Mouse (Mus musculus) megakaryocyte progenitor cell, adult 5-6 weeks (primary cell): ENCODE measurements around the gene Clrn3. TPM values are rescaled to one million over a fixed set of nuclear protein-coding genes. Genes with fewer than 3 reads are reported as not detected.

Experiments
- ATAC-seq: replicated peaks from 2 replicates; pipeline ENCODE4 v1.8.0; 2016; ENCODE audit warnings: mild to moderate bottlenecking, moderate TSS enrichment, inconsistent platforms; ENCODE audit not compliant: poor library complexity
- total RNA-seq, 2 experiments: library from RNA; stranded (forward) in 1 of 2; stranded (reverse) in 1 of 2; fragments of 157-497, 149-512 nt in 1 of 2; fragments of 200-1000 nt in 1 of 2; gene quantifications; 2 replicates each; pipeline versions ENCODE4 v1.2.3 to v1.2.4; 2015 to 2017

The Clrn3 gene
- total RNA-seq (2015) (0.07 TPM in 1 of 2 replicates, not detected in the other), total RNA-seq (2017) (not detected in 2 replicates)

DNA sequence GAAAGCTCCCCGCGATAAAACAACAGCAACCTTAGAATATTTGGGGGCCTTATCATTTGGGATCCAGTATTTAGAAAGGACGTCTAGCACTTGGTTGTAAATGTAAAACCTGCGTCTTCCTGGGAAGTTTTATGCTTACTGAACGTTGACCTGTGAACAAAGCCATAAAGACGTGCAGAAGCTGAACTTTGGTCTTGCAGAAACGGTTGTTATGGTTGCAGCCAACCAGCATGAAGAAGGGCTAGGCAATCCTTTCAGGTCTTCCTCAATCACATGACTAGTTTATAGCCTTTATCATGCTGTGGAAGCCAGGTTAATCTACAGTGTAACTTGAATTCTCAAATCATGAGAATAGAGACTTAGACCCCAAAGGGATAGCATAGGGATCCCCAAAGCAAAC is at the start of gene Clrn3:
TSS of gene Clrn3 (minus strand) at position 140 of the 400 bp plus-strand sequence.
- ATAC-seq = no peak

DNA sequence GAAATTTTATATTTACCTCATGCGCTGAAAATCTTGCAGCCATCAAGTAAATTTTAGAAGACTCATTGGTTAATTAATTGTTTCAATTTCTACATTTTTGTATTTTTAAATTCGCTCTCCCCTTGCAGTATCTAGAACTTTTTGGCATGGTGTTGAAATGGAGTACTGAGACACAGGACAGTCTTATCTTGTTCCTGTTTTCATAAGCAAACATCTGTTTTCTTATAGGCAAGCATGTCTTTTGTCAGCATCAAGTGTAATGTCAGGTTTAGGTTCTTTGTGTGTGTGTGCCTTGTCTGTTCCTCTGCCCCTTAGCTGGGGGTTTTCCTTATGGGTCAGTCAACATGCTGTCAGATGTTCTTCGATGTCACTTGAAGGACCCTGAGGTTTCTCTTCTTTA is 47.9 kb upstream of the Clrn3 start:
- 0 out of 2 replicates have a peak, but pooled peaks have one; percentile 6 for ATAC-seq

DNA sequence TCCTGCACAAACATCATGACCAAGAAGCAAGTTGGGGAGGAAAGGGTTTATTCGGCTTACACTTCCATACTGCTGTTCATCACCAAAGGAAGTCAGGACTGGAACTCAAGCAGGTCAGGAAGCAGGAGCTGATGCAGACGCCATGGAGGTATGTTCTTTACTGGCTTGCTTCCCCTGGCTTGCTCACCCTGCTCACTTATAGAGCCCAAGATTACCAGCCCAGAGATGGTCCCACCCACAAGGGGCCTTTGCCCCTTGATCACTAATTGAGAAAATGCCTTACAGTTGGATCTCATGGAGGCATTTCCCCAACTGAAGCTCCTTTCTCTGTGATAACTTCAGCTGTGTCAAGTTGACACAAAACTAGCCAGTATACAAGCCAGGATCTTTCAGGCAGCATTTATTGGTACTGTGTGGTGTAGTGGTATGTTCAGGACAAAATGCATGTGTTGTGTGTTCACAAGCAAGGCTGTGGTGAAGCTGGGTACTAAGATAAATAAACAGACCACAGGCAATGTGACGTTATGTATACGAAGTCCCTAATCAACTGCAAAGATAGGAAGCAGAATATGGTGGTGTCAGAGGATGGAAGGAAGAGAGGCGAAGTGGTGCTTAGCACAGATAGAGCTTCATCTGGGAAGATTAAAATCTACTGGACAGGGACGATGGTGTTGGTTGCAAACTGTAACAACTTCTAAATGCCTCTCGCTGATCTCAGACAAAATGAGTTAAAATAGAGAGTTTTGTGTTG is 47.0 kb upstream of the Clrn3 start:
- ATAC-seq = peak; percentile 84

- ATAC-seq = no peak
Measured at GRCm38 (mm10) chr7:135571951-135572559, 43.6 kb upstream of the Clrn3 start.

- ATAC-seq = no peak
Measured at GRCm38 (mm10) chr7:135571392-135571791, 42.9 kb upstream of the Clrn3 start.

GRCm38 (mm10) chr7:135568550-135568949 is 40.1 kb upstream of the Clrn3 start:
- ATAC-seq = no peak

GRCm38 (mm10) chr7:135567582-135567981 is 39.1 kb upstream of the Clrn3 start:
- no peak for ATAC-seq

DNA sequence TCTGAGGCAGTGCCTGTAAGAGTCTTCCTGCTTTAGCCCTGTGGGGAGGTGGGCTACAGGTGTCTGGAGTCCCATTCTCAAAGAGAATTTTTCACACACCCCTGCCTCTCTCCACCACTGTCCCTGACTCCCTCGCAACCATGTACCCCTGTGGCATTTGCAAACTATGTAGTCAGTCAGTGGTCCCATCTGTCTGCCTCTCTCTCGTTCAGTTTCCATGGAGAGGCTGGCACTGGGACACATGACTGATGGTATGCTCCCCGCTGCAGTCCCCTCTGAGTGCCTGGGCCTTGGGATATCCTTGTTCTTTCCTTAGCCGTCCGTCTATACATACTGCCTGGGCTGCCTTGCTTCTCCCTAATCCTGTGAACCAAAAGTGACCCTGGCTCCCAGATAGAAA is 37.6 kb upstream of the Clrn3 start:
- ATAC-seq = no peak

- no peak for ATAC-seq
Measured at GRCm38 (mm10) chr7:135564022-135564421, 35.6 kb upstream of the Clrn3 start.

DNA sequence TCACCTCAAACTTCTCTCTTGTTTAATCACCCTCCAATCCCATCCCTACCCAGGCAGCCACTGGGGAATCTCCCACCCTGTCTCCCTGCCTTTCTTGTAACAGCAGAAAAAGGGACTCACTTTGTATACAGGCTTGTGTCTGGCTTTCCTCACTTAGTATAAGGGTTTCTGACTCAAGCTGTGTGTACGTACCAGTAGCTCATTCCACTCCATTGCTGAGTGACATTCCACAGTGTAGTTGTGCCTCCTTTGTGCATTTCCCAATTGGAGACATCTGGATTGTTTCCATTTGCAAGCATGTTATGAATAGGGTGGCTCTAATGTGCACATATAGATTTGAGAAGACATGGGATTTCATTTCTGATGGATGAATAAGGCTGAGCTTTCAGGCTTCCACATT is 31.8 kb upstream of the Clrn3 start:
- no peak for ATAC-seq

DNA sequence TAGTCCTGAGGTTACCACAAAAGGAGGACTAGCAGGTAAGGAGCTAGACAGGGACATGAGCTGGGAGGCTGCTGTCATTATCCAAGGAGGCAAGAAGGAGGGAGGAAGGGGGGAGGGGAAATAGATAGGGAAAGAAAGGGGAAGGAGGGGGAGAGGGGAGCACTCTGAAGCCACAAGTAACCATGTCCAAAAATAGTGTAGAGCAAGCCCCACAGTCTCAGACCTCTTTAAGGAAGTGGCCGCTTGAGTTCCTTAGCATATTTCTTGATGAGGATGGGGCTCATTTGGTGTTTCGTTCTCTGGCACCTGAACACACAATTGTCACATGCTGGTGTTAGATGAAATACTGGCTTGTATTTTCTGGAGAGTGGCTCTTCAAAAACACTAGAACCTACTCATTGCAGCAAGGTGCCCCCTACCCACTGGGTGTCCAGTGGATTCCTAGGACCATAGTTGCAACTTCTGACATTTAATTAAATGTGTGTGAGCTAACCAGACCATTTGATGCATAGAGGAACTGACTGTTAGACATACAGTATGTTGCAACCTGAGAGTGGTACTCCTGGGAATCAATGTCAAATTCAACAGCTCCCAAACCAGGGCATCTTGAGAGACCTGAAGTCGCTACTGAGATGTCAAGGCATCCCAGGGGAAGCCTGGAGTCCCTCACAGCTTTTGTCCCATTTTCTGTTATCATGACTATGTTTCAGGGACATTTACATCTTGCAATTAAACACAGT is 28.4 kb upstream of the Clrn3 start:
- ATAC-seq = peak; percentile 60

GRCm38 (mm10) chr7:135553550-135553949 is 25.1 kb upstream of the Clrn3 start:
- peak; percentile 64 for ATAC-seq

- ATAC-seq = no peak
Measured at GRCm38 (mm10) chr7:135551547-135551946, 23.1 kb upstream of the Clrn3 start.

DNA sequence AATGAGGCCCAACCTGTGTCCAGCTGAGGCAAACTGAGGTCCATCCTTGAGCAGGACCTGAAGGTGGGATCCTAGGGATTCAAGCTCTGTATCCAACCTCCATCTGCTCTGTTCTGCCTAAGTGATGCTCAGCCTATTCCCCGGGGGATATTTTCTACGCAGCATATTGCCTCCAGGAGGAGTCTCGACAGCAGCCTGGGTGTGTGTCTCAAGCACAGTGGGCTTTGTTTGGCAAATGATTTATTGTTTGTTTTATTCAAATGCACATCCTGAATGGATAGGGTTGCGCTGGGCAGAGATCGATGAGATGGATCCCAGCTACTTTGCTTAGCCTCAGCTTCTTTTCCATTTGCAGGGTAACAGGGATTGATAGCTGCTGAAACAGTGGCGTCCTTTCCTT is 20.0 kb upstream of the Clrn3 start:
- ATAC-seq = no peak

- ATAC-seq = no peak
Measured at GRCm38 (mm10) chr7:135546530-135546929, 18.1 kb upstream of the Clrn3 start.

GRCm38 (mm10) chr7:135545957-135546356 is 17.5 kb upstream of the Clrn3 start:
- ATAC-seq = no peak

DNA sequence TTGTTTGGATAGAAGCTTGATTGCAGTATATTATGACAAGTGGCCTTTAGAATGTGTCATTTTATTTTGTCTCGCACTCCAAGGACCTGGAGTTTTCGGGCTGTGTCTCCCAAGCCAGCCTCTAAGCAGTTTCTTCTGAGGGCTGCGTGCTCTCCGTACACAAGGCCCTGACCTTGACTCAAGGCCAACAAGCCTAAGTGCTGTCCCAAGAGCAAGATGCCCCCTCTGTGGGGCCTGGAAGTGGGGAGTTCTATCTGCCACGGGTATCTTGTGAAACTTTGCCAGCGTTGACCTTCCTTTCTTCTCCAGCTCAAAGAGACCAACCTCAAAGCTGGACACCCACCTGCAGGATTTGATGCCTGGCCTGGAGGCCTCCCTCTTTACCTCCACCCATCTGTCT is 15.9 kb upstream of the Clrn3 start:
- no peak for ATAC-seq

GRCm38 (mm10) chr7:135543033-135543432 is 14.6 kb upstream of the Clrn3 start:
- ATAC-seq = no peak

DNA sequence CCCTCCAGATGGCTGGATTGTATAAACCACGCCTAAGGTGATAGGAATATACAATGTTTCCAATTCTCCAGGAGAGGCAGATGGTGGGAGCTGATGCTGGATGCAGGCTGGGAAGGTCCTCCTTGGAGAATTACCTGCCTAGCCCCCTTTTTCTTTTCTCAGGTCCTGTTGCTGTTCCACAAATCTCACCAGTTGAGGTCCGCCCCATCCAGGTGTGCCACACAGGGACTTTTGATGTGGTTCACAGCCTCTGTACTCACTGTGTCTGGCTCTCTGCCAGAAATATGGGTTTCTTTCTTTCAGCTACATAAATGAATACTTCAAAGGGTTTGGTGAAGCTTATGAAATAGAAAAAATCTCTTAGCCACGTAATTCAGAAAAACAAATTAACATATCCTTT is 13.8 kb upstream of the Clrn3 start:
- ATAC-seq = no peak

GRCm38 (mm10) chr7:135539429-135539828 is 11.0 kb upstream of the Clrn3 start:
- 0 out of 2 replicates have a peak, but pooled peaks have one; percentile 4 for ATAC-seq

- ATAC-seq = 0 out of 2 replicates have a peak, but pooled peaks have one; percentile 2
Measured at GRCm38 (mm10) chr7:135537948-135538741, 9.7 kb upstream of the Clrn3 start.
